Mouse (Mus musculus) thymus, postnatal 0 days (tissue): ENCODE data around the gene Hoxd11. TPM values are rescaled to one million over a fixed set of nuclear protein-coding genes. Genes with fewer than 3 reads are reported as not detected.

Source experiments
- DNase-seq: peaks from one replicate; pipeline ENCODE4 v3.0.0-alpha.2; 2015; ENCODE audit warnings: low spot score
- polyA plus RNA-seq: library from polyadenylated mRNA; unstranded; fragments of >200 nt; fragmentation: Nextera tagmentation; extraction: Ambion mirVana; gene quantifications from 2 replicates; pipeline ENCODE4 v1.2.1, GENCODE M21; 2015

The Hoxd11 gene
- polyA plus RNA-seq, 1 experiment from 2014 or later: not detected

DNA sequence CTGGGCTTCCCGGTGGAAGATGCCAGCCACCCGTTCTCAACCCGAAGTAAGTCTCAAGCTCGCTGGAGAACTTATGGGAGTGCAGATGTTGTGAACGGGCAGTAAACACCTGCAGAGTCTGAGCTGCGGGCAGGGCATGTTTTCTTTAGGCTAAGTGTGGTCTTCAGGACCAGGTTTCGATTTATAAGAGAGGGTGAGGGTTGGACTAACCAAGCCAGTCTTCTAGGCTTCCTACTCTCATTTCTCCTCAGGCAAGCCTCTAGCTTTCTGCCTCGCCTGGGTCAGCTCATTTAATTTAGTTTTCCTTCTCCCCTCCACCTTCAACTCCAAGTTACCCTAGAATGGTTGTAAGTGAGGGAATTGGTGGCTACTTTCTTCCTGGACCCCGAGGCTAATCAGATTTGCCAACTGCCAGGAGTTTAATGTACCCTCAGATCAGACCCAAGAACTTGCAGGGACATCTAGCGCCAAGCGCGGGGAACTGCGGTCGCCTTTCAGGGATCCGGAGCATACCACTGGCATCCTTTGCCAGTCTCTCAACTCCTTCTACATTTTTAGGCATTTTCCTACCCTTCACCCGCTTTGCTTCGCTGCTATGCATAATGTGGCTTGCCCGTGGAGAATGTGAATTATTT lies 15.9 kb upstream of the Hoxd11 start:
- DNase-seq: no peak

DNA sequence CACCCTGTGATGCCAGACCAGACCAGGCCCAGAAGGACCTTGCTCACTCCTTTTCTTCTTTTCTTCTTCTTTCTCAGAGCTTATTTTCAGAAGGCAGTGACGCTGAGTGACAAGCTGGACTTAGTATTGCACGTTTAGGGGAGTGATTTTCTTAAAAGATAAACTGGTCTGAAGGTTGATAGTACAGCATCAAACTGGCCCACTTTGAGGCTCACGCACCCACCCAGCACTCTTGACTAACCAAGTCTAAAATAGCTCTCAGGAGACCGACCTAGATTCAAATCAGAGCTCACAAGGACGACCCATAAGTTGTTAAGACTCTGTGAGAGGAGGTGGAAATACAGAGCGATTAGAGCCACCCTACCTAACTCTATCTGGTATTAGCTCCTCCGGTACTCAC lies 12.9 kb upstream of the Hoxd11 start:
- no peak for DNase-seq

GRCm38 (mm10) chr2:74667191-74667841 lies 12.0 kb upstream of the Hoxd11 start:
- no peak for DNase-seq

DNA sequence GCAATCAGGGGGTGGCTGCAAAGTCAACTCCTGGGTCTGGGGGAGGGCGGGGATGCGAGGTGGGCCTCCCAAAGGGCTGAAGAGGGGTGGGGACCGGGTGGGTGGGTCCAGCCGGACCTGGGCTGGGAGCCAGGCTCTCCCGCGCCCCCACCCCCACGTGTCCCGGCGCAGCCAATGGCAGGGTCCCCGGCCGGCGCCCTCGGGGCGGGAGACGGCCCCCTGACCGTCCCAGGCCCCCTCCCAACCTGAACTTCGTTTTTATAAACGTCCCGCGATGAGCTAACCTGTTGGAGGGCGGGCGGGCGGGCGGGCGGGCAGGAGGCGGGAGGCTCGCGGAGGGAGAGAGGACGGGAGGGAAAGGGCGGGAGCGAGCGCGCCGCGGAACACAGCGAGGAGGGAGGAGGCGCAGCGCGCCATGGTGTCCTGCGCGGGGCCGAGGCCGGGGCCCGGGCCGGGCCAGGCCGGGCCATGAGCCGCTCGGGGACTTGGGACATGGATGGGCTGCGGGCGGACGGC lies 11.5 kb upstream of the Hoxd11 start, which contains the start of gene Hoxd13:
Hoxd13 (plus strand) TSS at position 469 of the 516 bp plus-strand sequence.
- DNase-seq: no peak

- no peak for DNase-seq
Observed at GRCm38 (mm10) chr2:74668370-74669229, 10.8 kb upstream of the Hoxd11 start.

DNA sequence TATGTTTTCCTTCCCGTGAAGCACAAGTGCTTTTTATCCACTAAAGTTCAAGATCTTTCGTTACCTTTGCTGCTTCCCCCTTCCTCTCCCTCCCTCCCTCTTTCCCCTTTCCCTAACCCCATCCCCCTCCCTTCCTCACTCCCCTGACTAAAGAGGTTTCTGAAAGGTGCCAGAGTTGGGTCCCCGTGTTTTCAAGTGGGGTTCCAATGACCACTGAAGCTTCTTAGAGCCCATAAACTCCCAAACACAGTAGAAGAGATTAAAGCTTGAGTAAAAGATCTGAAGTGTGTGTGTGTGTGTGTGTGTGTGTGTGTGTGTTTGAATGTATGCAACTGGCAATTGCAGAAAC lies 10.2 kb upstream of the Hoxd11 start:
- no peak for DNase-seq

DNA sequence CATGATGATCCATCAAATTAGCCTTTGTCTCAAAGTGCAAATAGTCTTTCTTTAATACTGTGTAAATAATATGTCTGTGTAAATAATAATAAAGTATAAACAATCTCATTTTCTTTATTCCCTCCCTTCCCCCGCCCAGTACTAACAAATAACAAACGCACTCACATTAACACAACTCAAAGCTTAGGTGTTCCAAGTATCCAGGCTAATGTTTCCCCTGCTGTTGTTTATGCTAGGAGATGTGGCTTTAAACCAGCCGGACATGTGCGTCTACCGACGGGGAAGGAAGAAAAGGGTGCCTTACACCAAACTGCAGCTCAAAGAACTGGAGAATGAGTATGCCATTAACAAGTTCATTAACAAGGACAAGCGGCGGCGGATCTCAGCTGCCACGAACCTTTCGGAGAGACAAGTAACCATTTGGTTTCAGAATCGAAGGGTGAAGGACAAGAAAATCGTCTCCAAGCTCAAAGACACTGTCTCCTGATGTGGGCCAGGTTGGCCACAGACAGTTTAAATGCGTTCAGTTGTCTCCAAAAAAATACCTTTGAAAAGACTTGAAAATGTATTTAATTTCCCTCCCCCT lies 9.6 kb upstream of the Hoxd11 start:
- DNase-seq: no peak

DNA sequence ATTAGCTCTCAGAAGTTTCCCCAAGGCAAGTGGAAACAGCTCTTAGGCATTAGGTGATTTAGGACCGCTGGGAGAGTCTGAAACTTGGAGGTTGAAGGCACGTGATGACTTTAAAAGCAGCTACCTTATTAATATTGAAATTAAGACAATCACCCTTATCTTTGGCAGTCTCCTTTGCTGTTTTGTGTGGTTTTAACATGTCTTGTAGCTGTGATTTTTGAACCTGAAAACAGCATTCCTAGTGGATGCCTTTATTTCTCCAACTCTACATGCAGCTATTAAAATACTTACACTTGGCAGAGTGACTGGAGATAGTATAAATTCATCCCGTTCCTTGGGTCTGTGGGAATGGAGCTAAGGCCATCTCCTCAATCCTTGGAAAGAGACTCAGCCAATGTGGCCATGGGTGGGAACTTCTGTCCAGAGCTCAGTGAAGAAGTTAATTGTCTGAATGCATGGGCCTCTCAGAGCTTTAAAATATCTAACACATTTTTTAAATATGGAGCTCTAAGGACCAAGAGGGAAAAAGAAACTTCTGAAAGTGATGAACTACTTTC lies 8.6 kb upstream of the Hoxd11 start:
- DNase-seq: no peak

- no peak for DNase-seq
Observed at GRCm38 (mm10) chr2:74671847-74672246, 7.5 kb upstream of the Hoxd11 start.

GRCm38 (mm10) chr2:74672481-74673362 lies 6.6 kb upstream of the Hoxd11 start:
- DNase-seq: peak; percentile 49

- no peak for DNase-seq
Observed at GRCm38 (mm10) chr2:74673835-74674425, 5.4 kb upstream of the Hoxd11 start.

- no peak for DNase-seq
Observed at GRCm38 (mm10) chr2:74674881-74675665, 4.3 kb upstream of the Hoxd11 start, which contains the start of gene Hoxd12. Gene Hoxd12, plus strand, starts transcription at chr2:74675013.

DNA sequence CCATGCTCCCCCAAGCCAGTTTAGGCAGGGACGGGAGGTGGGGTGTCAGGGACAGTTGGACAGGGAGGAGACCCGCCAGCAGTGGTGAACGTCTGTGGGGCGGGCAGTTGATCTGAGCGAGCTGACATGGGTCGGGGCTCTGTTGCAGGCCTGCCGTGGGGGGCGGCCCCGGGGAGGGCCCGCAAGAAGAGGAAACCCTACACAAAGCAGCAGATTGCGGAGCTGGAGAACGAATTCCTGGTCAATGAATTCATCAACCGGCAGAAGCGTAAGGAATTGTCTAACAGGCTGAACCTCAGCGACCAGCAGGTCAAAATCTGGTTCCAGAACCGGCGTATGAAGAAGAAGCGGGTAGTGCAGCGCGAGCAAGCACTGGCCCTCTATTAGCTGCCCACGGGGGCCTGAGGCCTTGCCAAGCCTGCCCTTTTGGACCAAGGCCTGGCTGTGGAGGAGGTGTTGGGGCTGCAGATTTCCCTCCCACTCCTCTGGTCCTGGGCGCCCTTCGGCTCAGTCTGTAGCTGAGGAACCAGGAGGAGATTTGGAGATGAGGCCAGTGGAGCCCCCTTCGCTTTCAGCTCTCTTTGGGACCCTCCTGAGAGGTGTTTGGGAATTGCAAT lies 3.6 kb upstream of the Hoxd11 start:
- DNase-seq: no peak

DNA sequence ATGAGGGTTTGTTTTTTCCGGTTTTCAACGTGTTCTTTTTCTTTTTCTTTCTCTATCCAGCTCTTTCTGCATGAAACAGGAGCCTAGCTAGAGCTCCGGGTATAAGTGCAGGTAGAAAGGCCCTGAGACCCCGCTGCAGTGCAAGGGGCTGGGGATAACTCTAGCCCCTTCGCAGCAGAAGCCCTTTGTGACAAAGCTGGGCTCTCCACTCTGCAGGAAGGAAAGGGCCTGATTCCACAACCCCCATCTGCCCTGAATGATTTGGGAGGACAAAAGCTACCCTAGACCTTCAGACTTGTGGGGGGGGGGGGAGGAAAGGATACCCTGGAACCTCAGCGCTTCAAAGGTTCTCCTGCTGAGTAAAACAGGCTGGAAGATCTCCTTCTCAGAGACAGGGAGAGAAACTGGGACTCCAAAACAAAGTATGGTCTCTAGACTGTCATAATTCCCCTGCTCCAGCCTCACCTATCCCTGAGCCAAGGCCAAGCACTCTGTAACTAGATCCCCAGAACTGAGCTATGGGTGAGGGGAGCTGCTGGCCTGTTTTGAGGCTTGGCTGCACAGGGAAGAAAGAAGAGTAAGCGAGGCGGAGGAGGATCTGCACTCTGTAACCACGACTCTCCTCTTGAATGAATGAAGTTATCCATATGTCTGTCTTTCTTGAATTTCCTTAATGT lies 2.8 kb upstream of the Hoxd11 start:
- no peak for DNase-seq

DNA sequence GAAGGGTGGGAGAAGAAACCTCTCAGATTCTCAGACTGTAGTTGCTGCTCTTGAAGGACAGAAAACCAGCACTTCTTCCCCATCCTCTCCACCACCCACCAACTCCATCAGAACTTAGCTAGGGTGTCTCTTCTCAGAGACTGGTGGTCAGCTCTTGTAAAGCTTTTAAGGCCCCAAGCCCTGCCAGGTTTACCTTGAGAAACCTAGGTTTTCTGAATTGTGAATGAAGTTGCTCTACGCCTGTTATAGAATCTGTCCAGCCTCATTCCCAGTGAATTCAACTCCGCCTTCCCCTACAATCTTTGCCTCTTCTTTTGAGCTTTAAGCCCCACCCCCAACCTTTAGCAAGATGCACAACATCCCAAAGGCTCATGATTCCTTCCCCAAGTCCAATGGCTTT lies 2.3 kb upstream of the Hoxd11 start:
- DNase-seq: no peak

DNA sequence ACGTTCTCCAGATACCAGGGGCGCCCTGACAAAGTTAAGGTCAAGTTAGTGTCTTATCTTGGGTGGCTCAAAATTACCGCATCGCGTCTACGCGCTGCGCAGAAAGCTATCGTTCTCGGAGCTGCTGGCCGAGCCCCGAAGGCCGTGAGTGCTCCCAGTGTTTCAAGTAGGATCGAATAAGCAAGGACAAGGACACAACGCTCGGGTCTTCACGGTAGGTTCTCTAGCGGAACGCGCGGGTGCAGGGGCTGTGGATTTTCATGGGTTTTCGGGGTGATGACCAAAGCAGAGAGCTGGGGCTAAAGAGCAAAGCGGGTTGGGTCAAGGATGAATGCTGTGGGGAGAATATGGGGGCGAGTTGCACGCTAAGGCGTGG lies 227 bp downstream of the Hoxd11 start:
- DNase-seq: no peak

DNA sequence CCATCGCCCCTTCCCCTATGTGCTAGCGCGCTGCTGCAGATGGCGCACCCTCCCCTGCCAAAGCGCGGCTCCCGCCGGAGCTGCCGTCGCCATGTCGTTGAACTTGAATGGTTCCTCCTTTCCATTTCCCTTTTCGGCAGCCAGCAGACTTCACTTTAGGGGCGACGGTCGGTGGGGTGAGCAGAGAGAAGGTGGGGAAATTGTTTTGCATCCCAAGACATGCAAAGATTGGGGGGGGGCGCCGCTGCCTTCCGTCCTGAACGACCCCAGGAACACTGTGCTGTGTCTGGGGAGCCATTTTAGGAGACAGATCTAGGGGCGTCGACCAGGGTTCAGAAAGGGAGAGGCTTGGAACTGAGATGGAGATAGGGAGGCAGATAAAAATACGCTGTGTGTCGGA lies 623 bp downstream of the Hoxd11 start:
- DNase-seq: no peak
